Mouse (Mus musculus) limb, embryonic 14.5 days (tissue): Measurements from ENCODE around the gene Lhfpl2. TPM values are rescaled to one million over a fixed set of nuclear protein-coding genes. Genes with fewer than 3 reads are reported as not detected.
A peak's percentile ranks its signal among the peaks of the same experiment; 100 is the strongest.

Source experiments
- ATAC-seq: fragments of 200-750 bp; cut with Nextera tagmentation; 2 replicates; pipeline ENCODE4 v1.8.0; 2017; ENCODE audit warnings: low read depth, moderate number of reproducible peaks, moderate TSS enrichment; ENCODE audit not compliant: low FRiP score
- DNase-seq: peaks from one replicate; pipeline ENCODE4 v3.0.0-alpha.2; 2015; ENCODE audit warnings: low spot score
- H3K27ac ChIP-seq: fragments of 300-500 bp; sonication (generic); replicated peaks from 2 replicates; pipeline ENCODE4 v1.5.1; 2014; ENCODE audit warnings: low read depth, mild to moderate bottlenecking, low read length, moderate library complexity, mixed read lengths
- H3K27me3 ChIP-seq: fragments of 300-500 bp; sonication (generic); 2 replicates; pipeline ENCODE4 v1.6.1; 2014; ENCODE audit warnings: low read length, mixed read lengths; ENCODE audit not compliant: control insufficient read depth, insufficient read depth
- H3K36me3 ChIP-seq: fragments of 300-500 bp; sonication (generic); 2 replicates; pipeline ENCODE4 v1.6.1; 2014; ENCODE audit warnings: mild to moderate bottlenecking, low read length, moderate library complexity, mixed read lengths; ENCODE audit not compliant: control insufficient read depth, insufficient read depth
- H3K4me1 ChIP-seq: fragments of 300-500 bp; sonication (generic); 2 replicates; pipeline ENCODE4 v1.6.1; 2014; ENCODE audit warnings: antibody characterized with exemption, low read length, mixed read lengths; ENCODE audit not compliant: control insufficient read depth, insufficient read depth
- H3K4me2 ChIP-seq: fragments of 300-500 bp; sonication (generic); replicated peaks from 2 replicates; pipeline ENCODE4 v1.6.1; 2014; ENCODE audit warnings: low read depth, mild to moderate bottlenecking, low read length, moderate library complexity; ENCODE audit not compliant: severe bottlenecking
- H3K4me3 ChIP-seq: fragments of 300-500 bp; sonication (generic); replicated peaks from 2 replicates; pipeline ENCODE4 v1.5.1; 2014; ENCODE audit warnings: low read length
- H3K9ac ChIP-seq: fragments of 300-500 bp; sonication (generic); 2 replicates; pipeline ENCODE4 v1.6.1; 2014; ENCODE audit warnings: mild to moderate bottlenecking, low read depth, low read length, moderate library complexity; ENCODE audit not compliant: severe bottlenecking
- H3K9me3 ChIP-seq: fragments of 300-500 bp; sonication (generic); 2 replicates; pipeline ENCODE4 v1.6.1; 2016; ENCODE audit warnings: low read length; ENCODE audit not compliant: control insufficient read depth
- POLR2A ChIP-seq: fragments of 200-500 bp; IDR thresholded peaks from 2 replicates; pipeline ENCODE4 v1.8.0; 2012; ENCODE audit warnings: inconsistent platforms, mild to moderate bottlenecking, moderate library complexity, borderline replicate concordance; ENCODE audit not compliant: insufficient read depth, insufficient read length; ENCODE audit errors: extremely low read depth
- WGBS: fragments of 180-500 bp; shearing (Covaris S2); extraction: QIAGEN DNeasy Blood & Tissue Kit; methylation state at CpG from one replicate; pipeline ENCODE4 v1.1.7; 2014; 5-methylcytosine and 5-hydroxymethylcytosine counted together
- polyA plus RNA-seq, 2 experiments: library from polyadenylated mRNA; depleted of rRNA in 1 of 2; stranded (reverse) in 1 of 2; unstranded in 1 of 2; fragments of >200 nt; fragmentation: Nextera tagmentation in 1 of 2; extraction: Ambion mirVana in 1 of 2; gene quantifications; 2 replicates each; pipeline versions ENCODE4 v1.2.1 to v1.2.3; 2012 to 2014

Gene Lhfpl2
- polyA plus RNA-seq, 2 experiments = 60.5 to 69.4 TPM

DNA sequence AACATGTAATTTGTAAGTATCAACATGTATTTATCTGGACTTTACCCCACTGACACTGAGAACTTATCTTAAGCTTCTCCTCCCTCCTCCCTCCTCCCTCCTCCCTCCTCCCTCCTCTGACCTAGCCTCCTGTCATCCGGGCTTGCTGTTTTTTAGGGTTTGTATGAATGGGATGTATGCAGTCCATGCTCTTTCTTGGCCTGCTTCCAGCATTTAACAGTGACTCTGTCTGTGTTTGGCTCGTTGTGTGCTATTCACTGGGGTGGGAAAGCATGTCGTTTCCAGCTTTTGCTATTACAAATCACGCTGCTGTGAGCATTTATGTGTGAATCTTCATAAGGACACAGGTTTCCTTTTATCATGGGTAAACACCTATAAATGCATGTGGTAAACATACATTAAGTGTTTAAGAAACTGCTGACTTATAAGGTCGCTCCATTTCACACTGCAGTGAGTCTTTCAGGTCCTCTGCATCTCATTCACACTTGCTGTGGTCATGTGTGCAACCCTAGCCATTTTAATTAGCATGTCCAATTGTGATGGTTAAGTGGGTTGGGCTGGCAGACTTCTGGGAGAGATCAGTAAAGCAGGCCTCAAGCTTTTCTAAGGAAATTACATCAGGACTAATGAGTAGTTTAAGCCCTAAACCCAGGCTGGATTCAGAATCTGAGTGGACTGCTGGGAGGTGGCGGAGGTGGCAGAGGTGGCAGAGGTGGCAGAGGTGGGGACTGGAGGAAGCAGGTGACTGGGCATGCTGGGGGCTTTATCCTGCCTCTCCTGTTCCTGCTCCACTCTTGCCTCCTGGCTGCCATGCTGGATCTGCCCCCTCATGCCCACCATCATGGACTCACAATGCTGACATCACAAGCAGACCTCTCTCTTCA lies 153.9 kb downstream of the Lhfpl2 start:
- ATAC-seq (no peak), DNase-seq (peak; percentile 43)
- Histone ChIP-seq H3K9me3 (peaks cover 4% of the 10 kb centered on the region; the same call in 1 of the 2 replicates), H3K4me3 (no peak overlapping the region), H3K4me1 (no peaks in the 10 kb centered on the region), H3K36me3 (peaks cover 24% of the 10 kb centered on the region), H3K4me2 (no peak overlapping the region), H3K27me3 (no peaks in the 10 kb centered on the region), H3K27ac (no peak overlapping the region), H3K9ac (no peak overlapping the region)
- WGBS = 53% methylated on average over 6 of the region's 6 CpGs
- TF ChIP-seq POLR2A = no peak

- Histone ChIP-seq H3K4me1 (no peaks in the 10 kb centered on the region), H3K4me3 (no peak overlapping the region), H3K27me3 (no peaks in the 10 kb centered on the region), H3K9ac (no peak overlapping the region), H3K4me2 (no peak overlapping the region), H3K27ac (no peak overlapping the region), H3K9me3 (peaks cover 4% of the 10 kb centered on the region; the same call in 1 of the 2 replicates), H3K36me3 (peaks cover 24% of the 10 kb centered on the region)
- DNase-seq (no peak), ATAC-seq (no peak)
- no peak for TF ChIP-seq POLR2A
- WGBS = 95% methylated on average over 2 of the region's 2 CpGs
Measured at GRCm38 (mm10) chr13:94212179-94212578, 154.6 kb downstream of the Lhfpl2 start.

GRCm38 (mm10) chr13:94212716-94213115 lies 155.1 kb downstream of the Lhfpl2 start:
- no peak for ATAC-seq
- peaks cover 4% of the 10 kb centered on the region; the same call in 1 of the 2 replicates for H3K9me3 ChIP-seq
- H3K4me2 ChIP-seq = no peak overlapping the region
- H3K9ac ChIP-seq = no peak overlapping the region
- DNase-seq = no peak
- TF ChIP-seq POLR2A = no peak
- no peaks in the 10 kb centered on the region for H3K27me3 ChIP-seq
- H3K4me1 ChIP-seq = no peaks in the 10 kb centered on the region
- H3K4me3 ChIP-seq = no peak overlapping the region
- 82% methylated on average over 2 of the region's 2 CpGs for WGBS
- H3K36me3 ChIP-seq = peaks cover 23% of the 10 kb centered on the region
- H3K27ac ChIP-seq = no peak overlapping the region

GRCm38 (mm10) chr13:94223609-94224008 lies 166.0 kb downstream of the Lhfpl2 start:
- Histone ChIP-seq H3K36me3 (peaks cover 31% of the 10 kb centered on the region), H3K4me3 (no peak overlapping the region), H3K9me3 (no peaks in the 10 kb centered on the region), H3K4me2 (no peak overlapping the region), H3K9ac (no peak overlapping the region), H3K27me3 (no peaks in the 10 kb centered on the region), H3K27ac (no peak overlapping the region), H3K4me1 (no peaks in the 10 kb centered on the region)
- DNase-seq = no peak
- 60% methylated on average over 14 of the region's 14 CpGs for WGBS
- ATAC-seq = no peak
- no peak for TF ChIP-seq POLR2A

DNA sequence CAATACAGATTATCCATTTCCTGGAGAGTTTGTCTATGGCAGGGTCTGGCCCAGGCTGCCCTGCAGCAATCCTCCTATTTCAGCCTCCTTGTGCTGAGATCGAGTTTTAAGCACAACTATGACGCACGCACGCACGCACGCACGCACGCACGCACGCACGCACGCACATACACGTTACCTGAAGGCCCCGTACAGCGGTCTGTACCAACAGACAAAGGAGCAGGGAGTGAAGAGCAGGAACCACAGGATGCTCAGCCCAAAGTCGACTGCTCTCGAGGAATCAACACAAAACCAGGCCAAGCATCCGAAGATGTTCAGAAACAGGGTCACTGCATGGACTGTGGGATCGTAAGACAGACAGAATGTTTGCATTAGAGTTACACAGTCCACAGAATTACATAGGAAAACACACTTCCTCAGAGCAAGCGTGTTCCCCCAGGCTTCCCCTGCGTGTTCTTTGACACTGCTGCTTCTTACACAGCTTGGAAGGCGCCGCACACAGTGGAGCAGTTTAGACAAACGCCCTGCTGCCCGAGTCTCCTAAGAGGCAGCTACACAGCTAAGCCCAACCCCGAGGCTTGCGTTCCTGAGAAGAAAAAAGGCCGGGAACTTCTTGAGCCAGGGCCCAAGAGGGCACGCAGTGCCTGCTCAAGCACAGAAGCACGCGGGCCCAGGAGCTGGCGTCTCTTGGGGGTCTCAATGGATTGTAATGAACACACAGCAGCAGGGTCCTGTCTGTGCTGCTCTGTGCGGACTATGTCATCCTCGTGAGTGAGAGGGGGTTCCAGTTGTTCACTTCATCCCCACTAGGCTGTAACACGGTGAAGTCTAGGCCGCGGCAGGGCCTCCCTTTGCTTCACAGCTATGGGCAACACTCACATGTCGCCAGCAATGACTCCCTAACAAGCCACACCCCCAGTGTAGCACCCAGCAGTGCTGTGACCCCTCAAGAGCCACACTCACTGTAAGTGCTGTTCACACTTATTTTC lies 167.4 kb downstream of the Lhfpl2 start:
- peaks cover 36% of the 10 kb centered on the region for H3K36me3 ChIP-seq

More for the DNA sequence above, 167.4 kb downstream of the Lhfpl2 start:
- Histone ChIP-seq H3K9ac (no peak overlapping the region), H3K4me1 (no peaks in the 10 kb centered on the region), H3K4me2 (no peak overlapping the region), H3K27me3 (no peaks in the 10 kb centered on the region), H3K27ac (no peak overlapping the region), H3K9me3 (no peaks in the 10 kb centered on the region), H3K4me3 (no peak overlapping the region)
- no peak for TF ChIP-seq POLR2A
- WGBS = 95% methylated on average over 38 of the region's 38 CpGs
- no peak for DNase-seq
- ATAC-seq = no peak
